Mouse (Mus musculus): ENCODE measurements around the gene Myt1l. TPM values are rescaled to one million over a fixed set of nuclear protein-coding genes. Genes with fewer than 3 reads are reported as not detected.
A peak's percentile ranks its signal among the peaks of the same experiment; 100 is the strongest.

Gene Myt1l
- polyA plus RNA-seq, 1 experiment from 2014 or later = 0.16 TPM

DNA sequence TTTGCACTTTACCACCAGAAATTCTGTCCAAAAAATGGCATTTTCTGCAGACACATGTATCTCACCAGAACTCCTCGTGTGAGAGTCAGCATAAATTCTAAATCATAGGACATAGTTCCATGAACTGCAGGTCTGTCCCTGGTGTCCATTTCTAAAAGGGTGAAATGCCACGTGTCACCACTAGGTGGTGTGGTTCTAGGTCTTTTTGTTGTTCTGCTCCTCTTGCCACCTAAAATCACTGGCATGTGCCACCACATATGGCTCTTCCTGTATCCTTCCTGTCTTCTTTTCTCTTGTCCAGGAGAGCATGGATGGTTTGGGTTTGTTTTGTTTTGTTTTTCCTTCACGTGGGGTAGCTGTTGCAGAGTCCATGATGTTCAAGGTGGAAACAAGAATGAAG, 366.5 kb downstream of the Myt1l start:
- DNase-seq (ENCODE audit: low spot score) = peak; percentile 15

DNA sequence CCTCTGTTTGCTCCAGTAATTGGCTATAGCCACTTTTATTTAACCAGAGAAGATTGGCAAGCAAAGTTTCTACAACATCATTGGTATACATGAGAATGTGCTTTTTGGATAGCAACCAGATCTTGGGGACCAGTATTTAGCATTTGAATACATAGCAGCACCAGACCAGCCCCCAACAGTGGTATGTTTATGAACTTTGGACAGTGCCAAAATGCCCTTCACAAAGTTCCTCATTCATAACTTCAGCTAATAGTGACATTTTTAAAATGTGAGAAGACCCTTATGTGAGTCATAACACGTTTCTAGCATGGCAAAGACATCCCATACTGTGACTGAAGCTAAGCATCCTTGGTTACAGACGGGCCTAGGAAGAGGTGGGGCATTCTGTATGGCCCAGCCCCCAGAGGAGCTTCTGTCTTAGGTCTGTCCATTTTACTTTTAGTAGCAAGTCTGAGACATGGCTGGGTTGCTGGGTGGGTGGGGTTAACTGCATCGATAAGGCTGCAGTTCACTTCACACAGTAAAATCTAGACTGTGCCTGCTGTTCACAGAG, 369.4 kb downstream of the Myt1l start:
- DNase-seq (ENCODE audit: low spot score) = no peak

DNA sequence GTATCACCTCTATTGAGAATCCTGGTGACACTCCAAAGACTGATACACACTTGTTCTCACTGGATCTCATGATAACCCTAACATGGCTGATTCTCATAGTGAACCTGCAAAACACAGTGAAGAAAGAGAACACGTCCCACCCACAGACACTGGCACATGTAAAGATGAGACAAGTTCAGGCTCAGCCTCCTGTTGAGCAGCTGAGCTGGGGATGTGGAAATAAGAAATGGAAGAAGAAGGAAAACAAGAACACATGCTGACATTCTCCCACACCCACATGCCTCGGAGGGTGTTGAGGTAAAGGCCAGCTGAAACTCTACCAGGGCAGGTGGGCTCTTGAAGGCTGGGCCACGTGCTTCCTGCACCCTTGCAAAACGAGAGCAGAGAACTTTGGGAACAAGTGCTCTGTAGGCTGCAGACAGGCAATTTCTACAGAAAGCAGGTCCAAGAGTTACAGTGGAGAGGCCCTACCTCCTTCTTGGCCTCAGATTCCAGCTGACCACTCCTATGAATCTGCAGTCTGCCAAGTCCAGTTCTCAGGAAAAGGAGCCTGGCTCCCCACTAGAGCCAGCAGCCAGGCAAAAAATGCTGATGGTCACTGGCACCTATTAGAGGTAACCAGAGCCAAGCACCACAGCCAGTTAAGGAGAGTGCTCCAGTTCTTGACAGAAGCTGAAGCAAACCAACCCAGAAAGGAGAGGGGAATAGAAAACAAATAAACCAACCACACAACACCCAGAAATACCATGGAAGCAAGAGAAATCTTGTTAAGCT, 376.1 kb downstream of the Myt1l start:
- DNase-seq (ENCODE audit: low spot score) = no peak

DNA sequence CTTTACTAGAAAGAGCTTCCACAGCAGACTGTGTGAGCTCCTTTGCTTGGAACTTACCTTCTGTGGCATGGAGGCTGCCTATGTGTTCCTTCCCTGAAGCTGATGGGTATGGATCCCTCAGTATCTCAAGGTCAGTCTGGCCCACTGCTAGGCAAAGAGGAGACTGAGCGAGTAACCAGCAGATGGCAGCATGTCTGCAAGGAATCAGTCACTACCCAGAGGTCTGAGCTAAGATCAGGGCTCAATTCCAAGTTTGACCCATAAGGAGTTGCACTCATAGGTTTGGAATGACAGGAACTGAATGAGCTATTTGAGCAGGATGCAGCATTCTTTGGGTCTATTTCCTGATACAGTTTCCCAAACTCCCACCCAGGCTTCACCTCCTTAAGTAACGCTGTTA, 378.9 kb downstream of the Myt1l start:
- DNase-seq (ENCODE audit: low spot score) = no peak

DNA sequence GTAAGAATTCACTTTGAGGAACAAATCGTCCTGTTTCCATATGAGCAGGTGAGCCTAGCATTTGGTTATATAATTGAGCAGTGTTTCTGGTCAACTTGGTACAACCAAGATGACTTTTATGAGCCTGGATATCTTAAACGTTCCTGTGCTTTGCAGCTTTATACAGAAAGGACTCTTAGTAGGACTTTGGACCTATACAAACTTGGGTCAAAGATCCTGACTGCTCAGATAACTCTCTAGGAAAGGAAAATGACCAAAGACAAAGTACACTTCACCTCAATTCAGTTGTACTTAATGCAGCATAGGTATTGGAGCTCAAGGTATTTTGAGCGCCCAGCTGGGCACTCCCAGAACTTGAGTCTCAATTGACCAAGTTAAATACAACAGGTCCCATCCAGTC, 388.0 kb downstream of the Myt1l start:
- DNase-seq (ENCODE audit: low spot score) = no peak

DNA sequence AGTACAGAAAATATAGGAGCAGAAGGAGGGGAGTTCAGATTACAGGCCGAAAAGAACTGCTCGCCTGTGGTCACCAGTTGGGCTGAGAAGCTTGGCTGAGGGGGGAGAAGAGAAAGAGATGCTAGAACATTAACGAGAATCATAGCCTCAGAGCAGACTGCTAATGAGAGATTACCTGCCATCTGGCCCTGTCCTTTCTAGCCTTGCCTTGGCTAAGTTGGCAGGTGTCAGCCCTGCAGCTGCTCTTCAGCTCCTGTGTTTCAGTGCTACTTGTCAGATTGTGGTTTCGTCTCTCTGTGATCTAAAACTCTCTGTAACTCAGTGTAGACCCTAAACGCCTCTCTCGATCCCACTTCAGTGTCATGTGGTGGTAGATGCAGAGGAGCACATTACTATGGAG, 388.6 kb downstream of the Myt1l start:
- no peak for DNase-seq (ENCODE audit: low spot score)

DNA sequence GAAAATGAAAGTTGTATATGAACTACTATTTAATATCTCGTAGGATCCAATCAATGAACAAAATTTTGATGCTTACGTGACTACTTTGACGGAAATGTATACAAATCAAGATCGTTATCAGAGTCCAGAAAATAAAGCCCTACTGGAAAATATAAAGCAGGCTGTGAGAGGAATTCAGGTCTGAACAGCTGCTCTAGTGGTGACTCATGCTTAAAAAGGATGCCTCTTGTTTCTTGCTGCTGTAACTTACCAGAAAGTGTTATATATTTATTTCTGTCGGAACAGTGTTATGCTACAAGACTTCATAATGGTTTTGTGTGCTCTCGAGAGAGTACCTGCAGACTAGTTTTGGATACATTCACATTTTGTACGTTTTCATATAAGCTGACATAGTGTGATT, 392.1 kb downstream of the Myt1l start:
- DNase-seq (ENCODE audit: low spot score) = no peak

DNA sequence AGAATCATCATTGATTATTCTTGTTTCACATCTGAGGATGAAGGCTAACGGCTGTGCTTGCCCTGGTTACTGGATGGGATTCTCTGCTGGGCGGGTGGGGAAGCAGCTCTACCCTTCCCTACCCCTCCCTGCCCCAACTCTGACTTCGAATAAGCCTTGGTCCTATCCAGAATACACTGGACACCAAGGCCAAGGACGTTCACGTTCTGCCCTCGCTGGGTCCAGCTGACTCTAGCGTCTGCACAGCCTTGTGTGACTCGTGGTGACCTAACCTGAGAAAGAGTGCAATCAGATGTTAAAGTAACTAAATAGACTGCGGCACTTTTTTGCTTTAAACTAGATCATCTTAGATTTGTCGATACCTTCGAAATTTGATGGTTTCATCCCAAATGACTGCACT, 393.3 kb downstream of the Myt1l start:
- no peak for DNase-seq (ENCODE audit: low spot score)

DNA sequence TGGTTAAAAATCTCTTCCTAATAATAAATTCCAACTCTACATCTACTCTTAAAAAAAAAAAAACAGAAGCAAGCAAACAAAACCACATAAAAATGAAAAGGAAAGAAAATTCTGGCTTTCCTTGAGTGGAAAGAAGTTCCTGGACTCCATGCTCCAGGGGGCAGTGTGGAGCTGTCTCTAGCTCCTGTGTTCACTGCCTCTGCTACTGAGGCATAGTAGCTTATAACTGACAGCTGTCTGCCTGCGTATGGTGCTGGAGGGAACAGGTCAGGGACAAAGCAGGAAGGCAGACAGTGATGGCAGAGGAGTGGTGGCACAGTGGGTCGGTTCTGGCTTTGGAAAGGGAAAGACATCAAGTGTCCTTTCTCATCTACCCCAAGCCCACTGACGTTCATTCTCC, 398.7 kb downstream of the Myt1l start:
- DNase-seq (ENCODE audit: low spot score) = no peak

DNA sequence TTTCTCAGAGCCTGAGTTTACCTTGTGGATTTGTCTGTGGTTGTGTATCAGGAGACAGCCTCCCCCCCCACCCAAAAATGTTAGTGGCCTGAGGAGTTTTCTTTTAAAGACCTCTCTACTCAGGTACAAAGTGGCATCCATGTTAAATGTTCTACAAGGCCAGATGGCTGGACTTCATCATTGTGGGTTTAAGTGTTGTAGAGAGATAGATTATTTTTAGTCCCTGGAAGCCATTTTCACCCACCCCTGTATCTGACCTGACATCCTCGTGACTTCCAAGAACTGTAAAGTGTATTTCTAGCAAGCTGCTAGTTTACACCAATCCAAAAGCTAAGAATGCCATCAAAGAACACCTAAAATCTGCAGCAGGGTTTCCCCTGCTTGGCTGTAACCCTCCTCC, 402.4 kb downstream of the Myt1l start:
- DNase-seq (ENCODE audit: low spot score) = no peak

DNA sequence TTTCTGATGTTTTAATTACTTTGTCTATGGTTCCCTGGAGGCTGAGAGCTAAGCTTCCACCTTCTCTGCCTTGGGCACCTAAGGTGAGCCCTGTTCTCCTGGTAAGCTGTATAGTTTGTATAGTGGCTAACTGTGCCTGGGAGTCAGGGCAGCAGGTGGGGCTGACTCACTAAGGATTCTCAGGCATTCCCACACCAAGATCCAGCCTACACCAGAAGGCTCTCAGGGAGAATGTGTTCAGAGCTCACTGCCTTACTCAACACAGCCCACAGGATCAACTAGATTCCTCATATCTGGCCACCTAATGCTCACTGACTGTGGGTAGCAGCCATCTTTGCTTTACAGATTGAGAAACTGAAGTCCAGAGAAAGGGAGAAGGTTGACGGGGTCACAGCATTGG, 404.8 kb downstream of the Myt1l start:
- no peak for DNase-seq (ENCODE audit: low spot score)

DNA sequence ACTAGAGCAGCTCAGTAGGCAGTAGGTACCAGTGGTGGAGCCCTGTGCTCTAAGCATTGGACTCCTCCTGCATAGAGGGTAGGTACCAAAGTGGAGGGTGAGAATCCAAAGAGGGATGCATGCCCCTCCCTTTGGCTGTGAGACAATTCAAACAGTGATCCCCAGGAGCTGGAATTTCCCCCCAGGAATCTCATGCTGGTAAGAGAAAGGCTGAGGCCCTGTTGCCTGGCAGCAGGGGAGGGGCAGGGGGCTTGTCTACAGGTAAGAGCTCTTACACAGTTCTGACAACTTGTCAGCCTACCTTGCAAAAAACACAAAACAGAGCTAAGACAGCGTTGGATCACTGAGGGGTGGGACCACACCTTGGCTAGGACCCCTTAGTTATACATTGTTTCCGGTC, 405.3 kb downstream of the Myt1l start:
- DNase-seq (ENCODE audit: low spot score) = no peak

DNA sequence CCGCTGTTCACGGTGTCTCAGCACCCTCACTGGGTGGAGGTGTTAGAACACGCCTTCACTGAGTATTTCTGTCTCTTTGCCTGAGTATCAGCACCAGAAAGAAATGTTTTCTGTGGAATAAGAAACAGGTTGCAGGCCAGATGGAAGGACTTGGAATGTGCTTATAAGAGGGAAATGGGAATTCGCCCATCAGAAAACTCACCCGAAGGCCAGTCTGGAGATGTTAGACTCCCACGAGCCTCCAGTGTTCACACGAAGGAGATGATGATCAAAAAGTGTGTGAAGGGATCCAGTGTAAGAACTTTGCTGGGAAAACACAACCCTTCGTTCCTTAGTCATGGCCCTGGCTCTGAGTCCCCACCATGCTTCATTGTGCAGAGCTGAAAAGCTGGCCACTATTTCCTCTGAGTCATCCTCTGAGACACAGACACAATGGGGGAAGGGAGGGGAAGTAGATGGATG, 406.0 kb downstream of the Myt1l start:
- DNase-seq (ENCODE audit: low spot score) = no peak

DNA sequence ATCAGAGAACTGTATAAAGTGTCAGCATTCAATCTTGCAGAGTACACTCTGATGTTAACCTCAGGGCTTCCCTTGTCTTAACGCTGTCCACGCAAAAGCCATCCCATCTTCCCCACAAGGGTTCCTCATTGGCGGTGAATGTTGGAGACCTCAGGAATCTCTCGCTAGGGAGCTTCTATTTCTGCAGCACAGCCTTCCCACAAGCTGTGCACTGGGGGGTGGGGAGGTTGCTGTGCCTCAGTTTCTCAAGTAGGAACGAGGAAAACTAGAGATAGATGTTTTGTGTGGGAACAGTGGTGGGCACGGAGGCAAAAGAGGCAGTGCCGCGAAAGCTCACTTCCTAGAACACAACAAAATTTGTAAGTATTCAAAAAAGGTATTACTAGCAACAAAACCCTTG, 409.1 kb downstream of the Myt1l start, which contains the start of gene Pxdn:
Gene Pxdn, plus strand, starts transcription at position 301 of the 400 bp plus-strand sequence.
- no peak for DNase-seq (ENCODE audit: low spot score)

DNA sequence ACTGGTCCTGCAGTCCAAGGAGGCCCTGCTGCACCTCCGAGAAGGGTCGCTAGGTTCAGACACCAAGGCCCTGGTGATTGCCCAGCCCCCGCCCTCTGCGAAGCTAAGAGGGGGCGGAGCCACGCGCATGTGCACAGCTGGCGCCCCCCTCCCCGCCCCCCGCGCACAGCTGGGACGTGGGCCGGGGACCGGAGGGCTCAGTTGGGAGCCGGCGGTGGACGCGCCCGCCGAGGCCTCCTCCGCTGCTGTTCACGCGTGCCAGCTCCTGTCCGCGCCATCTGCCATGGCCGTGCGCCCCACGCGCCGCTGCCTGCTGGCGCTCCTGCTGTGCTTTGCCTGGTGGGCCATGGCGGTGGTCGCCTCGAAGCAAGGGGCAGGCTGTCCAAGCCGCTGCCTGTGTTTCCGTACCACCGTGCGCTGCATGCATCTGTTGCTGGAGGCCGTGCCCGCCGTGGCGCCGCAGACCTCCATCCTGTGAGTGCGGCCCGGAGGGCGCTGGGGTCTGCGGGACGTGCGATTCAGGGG, 409.7 kb downstream of the Myt1l start:
- no peak for DNase-seq (ENCODE audit: low spot score)

DNA sequence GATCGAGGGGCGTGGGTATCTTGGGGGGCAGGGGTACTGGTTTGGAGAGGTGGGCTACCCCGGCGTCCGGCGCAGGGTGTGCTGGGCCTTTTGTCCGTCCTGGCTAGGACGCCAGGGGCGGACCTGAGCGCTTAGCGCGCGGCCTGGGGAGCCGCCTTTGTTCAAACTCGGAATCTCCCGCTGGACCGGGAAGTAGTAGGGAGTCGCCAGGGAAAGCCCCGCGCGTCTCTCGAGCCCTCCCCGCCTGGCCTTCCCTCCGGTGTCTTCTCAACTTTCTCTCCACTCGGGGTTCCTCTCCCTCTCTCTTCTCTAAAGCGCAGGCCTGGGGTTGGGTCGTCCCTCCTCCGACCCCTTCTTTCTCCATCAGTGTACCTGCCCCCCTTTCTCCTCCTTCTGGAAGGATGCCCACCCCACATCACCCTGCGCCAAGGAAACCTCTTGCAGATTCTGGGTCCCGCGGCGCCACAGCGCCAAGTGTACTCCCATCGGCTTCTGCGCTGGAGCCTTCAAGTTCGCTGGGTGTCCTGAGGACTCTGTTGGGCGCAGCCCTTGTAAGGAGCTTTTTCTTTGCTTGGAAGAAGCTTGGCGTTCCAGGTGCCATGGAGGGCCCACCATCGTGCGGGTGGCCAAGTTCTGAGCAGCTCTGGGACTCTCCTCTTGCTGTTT, 410.3 kb downstream of the Myt1l start:
- no peak for DNase-seq (ENCODE audit: low spot score)

DNA sequence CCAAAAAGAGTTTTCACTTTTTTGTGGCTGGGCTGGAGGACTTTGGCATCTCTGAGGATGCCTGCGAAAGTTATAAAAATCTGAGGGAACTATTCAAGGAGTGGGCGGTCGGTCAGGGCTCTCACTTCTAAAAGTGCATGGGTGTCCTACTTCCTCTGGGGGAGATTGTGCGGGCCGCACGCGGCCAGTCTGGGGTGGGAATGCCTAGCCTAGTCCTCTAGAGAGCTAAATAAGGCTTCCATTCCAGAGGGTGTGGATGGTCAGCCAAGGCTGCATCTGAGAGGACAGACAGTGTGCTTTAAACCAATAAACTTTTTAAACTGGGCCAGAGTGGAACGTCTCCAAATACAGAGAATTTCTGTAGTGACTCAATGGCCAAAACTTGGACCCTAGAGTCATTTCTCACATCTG, 411.1 kb downstream of the Myt1l start:
- no peak for DNase-seq (ENCODE audit: low spot score)

DNA sequence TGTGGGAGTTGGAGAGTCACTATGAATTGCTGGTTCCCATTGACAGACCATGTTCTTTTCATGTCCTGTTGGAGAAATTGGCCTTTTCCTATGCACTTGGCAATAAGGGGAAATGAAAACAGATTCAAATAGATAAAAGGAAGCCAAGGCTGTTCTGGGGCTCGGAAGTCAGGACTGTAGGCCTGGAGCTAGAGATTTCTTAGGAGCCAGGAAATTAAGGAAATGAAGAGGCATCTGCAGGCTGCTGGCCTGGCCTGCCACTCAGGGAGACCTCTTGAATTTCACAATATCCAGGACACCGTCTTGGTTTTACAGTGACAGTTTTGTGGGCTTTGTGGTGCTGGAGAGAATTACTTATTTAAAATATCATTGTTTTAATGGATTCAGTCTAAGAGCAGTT, 414.3 kb downstream of the Myt1l start:
- no peak for DNase-seq (ENCODE audit: low spot score)

DNA sequence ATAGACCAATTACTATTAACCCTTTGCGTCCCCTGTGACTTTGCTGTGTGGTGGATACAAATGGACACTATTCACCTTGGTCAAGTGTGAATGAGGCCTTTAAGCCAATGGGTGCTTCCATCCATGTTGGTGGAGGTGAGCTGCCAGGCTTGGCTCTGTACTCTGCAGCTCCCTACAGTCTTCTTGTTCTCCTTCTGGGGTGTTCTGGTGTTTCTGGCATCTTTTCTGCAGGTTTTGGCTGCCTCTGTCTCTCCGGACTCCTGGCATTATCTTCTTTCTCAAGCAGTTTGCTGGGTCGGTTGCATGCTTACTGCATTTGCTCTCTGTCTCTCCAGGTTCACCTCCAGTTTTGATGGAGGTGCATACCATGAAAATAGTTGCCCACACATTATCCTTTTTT, 416.5 kb downstream of the Myt1l start:
- no peak for DNase-seq (ENCODE audit: low spot score)

DNA sequence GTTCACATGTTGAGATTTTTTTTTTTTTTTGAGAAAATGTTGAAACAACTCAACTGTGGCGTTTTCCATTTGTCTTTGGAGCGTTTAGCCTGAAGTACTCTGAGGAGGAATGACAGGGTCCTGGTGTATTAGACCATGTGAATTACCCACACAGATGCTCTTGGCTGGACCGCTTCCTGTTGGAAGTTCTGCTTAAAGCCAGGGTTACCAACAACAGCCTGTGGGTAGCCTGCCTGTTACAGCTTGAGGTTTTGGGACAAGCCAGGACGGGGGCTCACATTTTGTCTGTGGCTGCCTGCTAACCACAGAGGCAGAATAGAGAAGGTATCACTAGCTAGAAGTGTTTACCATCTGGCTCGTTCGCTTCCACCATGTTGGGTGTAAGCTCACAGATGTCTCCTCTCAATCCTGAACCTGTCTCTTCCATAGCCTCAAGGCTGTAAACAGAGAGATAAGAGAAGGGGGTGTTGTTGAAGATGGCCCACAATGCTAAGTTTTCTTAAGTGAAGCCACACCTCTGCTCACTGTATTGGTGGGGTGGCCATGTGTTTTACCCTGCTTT, 417.1 kb downstream of the Myt1l start:
- no peak for DNase-seq (ENCODE audit: low spot score)

DNA sequence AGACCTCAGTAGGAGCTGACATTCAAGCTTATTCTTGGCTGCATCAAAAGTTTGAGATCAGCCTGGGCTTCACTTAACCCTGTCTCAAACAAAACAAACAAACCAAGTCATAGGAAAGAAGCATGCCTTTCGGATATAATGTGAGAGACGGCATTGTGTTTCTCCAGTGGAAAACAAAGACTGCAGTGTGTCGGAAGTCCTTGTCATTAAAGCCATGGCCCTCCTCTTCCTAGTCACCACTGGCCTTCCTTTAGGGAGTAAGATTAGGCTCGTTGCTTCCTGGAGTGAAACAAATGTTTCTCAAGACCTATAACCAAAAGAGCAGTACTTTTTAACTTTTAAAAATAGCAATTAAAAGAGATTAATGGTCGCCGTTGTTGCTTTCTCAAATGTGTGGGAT, 422.9 kb downstream of the Myt1l start:
- no peak for DNase-seq (ENCODE audit: low spot score)

DNA sequence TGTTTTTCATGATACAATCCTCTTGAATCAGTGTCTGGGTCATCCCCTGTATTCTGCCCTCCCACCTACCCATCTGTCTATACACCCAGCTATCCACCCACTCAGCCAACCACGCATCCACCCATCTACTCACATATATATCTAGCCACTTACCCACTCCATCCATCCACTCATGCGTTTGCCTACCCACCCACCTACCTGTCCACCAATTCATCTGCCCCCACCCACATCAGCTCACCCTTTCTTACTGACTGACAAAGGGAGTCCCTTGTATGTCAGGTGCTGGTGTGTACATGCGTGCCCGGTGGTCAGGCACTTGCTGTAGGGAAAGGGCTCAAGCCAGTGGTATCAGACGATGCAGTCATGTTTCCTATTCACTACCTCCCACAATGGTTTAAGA, 423.3 kb downstream of the Myt1l start:
- no peak for DNase-seq (ENCODE audit: low spot score)

All from thymus, postnatal 0 days (tissue).